Mouse (Mus musculus) layer of hippocampus, postnatal 36 days (tissue): ENCODE measurements around the gene Hist1h2ag. TPM values are rescaled to one million over a fixed set of nuclear protein-coding genes. Genes with fewer than 3 reads are reported as not detected.

Experiments used
- microRNA-seq, 2 experiments: library from miRNA; unstranded; fragments of <30 nt; microRNA quantifications; one replicate each; pipeline ENCODE4 v1.2.0; 2021
- total RNA-seq, 2 experiments: library from RNA; stranded (reverse); gene quantifications; 2 replicates each; pipeline ENCODE4 v1.2.3; 2021

Gene Hist1h2ag
- total RNA-seq, 2 experiments from 2014 or later: 13.7 to 21.6 TPM

Small RNA genes lying within 50 kb of the gene (microRNA-seq; reads per million reads assigned to microRNA genes)
- gene Gm26300 (0 reads per million in 2 experiments), gene Gm44390 (0 reads per million in 2 experiments), gene Gm44486 (0 reads per million in 2 experiments)

Other genes starting within 250 kb of the Hist1h2ag start
- gene Hist1h2bq, start 232.7 kb downstream of the Hist1h2ag start, total RNA-seq: 10 to 100 TPM; 49.4 to 52.0 TPM
- gene Hist1h2ao, start 232.5 kb downstream of the Hist1h2ag start, total RNA-seq: 10 to 100 TPM in 1 of 2 experiments, not detected in 1; 19.5 TPM
- gene Hist1h4m, start 231.2 kb downstream of the Hist1h2ag start, total RNA-seq: 100 to 1,000 TPM; 229 to 282 TPM
- 10 to 100 TPM; 29.3 to 57.3 TPM for gene Hist1h4n, start 210.7 kb downstream of the Hist1h2ag start, total RNA-seq
- gene Hist1h2ap, start 209.4 kb downstream of the Hist1h2ag start, total RNA-seq: 10 to 100 TPM; 34.7 to 45.0 TPM
- gene Hist1h2br, start 209.2 kb downstream of the Hist1h2ag start, total RNA-seq: 10 to 100 TPM; 49.6 to 51.2 TPM
- gene Zfp184, start 97.8 kb downstream of the Hist1h2ag start, total RNA-seq: 1 to 10 TPM; 2.6 to 5.2 TPM
- gene Pom121l2, start 61.8 kb downstream of the Hist1h2ag start, total RNA-seq: not detected
- gene Prss16, start 33.2 kb downstream of the Hist1h2ag start, total RNA-seq: under 1 TPM; 0.25 to 0.42 TPM
- 10 to 100 TPM; 11.4 to 25.4 TPM for gene Hist1h2ah, start 7.4 kb downstream of the Hist1h2ag start, total RNA-seq
- 10 to 100 TPM; 30.5 to 35.2 TPM for gene Hist1h2bk, start 7.1 kb downstream of the Hist1h2ag start, total RNA-seq
- 10 to 100 TPM; 72.6 to 72.8 TPM for gene Hist1h4i, start 1.6 kb downstream of the Hist1h2ag start, total RNA-seq
- 10 to 100 TPM; 12.5 to 16.9 TPM for gene Hist1h2bj, start 270 bp upstream of the Hist1h2ag start, total RNA-seq
- gene Vmn1r188, start 41.5 kb upstream of the Hist1h2ag start, total RNA-seq: not detected
- gene Vmn1r189, start 62.9 kb upstream of the Hist1h2ag start, total RNA-seq: not detected
- gene Vmn1r191, start 141.0 kb upstream of the Hist1h2ag start, total RNA-seq: not detected
- not detected for gene Vmn1r192, start 148.2 kb upstream of the Hist1h2ag start, total RNA-seq
- gene Vmn1r193, start 180.2 kb upstream of the Hist1h2ag start, total RNA-seq: not detected
- gene Vmn1r194, start 201.3 kb upstream of the Hist1h2ag start, total RNA-seq: not detected
- gene Vmn1r195, start 227.6 kb upstream of the Hist1h2ag start, total RNA-seq: not detected
- not detected for gene Vmn1r196, start 247.0 kb upstream of the Hist1h2ag start, total RNA-seq